Mouse (Mus musculus): Measurements from ENCODE around the gene Adm. TPM values are rescaled to one million over a fixed set of nuclear protein-coding genes. Genes with fewer than 3 reads are reported as not detected.

Adm gene
- total and polyA plus RNA-seq, 2 experiments, result 1.3 to 2.5 TPM

DNA sequence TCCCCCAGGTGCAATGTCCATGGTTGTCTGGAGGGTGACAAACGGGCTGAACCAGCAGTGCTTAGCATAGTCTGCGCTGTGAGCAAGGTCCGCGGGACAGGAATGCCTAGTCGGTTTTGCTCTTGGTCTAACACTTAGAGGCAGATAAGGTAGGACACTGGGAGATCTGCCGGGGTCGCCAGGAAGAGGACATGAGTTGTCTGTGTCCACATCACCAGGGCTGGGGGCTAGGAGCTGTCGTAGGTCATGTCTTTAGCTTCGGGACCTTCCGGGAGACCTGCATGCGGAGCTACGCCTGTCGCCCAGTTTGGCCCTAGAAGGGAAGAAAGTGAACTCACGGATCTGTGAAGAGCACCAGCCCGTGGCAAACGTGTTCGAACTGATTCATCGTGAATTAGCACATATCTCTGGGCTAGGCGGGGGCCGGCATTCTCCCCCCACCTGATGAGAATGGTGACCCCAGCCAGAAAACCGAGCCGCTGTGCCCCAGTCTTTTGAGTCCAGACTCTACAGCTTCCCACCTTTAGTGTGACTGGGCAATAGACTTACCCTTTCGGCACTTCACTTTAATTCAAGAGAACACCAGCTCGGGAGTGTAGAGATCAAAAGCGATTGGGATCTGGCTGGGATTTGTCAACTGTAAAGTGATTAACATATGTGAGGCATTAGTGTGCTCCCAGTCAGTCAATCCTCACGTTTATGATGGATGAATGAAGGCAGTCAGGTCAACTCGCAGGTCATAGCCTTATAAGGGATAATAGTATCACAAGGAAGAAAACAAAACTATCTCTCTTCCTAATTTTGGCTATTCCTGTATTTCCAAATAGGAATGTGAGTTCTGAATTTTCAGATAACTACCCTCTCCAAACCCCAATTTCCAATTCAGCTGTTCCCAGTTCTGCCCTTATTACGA is 1.0 kb upstream of the Adm start:
- Histone ChIP-seq H3K27me3 (ENCODE audit: control insufficient read depth, insufficient read depth, low read length) (no peaks in the 10 kb centered on the region), H3K4me3 (ENCODE audit: insufficient read depth, low read depth, low read length) (peak overlapping the region; percentile 51), H3K27ac (replicated peaks; ENCODE audit: insufficient read depth, low read depth, low read length) (no peak overlapping the region), H3K4me1 (ENCODE audit: control insufficient read depth, insufficient read depth, low read length) (peaks cover 19% of the 10 kb centered on the region), H3K9ac (ENCODE audit: low read depth, low read length) (peak overlapping the region; percentile 51), H3K79me2 (ENCODE audit: control insufficient read depth, insufficient read depth, low read length) (no peaks in the 10 kb centered on the region), H3K36me3 (ENCODE audit: control insufficient read depth, insufficient read depth, low read length) (no peaks in the 10 kb centered on the region)
- peak; percentile 62 for DNase-seq (ENCODE audit: extremely low read depth, low read depth, low spot score)
- WGBS, result 15% methylated on average over 28 of the region's 28 CpGs
- TF ChIP-seq CTCF (IDR thresholded peaks at IDR 0.05; ENCODE audit: low read depth, low read length), result no peak
- no peak for TF ChIP-seq POLR2A (IDR thresholded peaks at IDR 0.05; ENCODE audit: extremely low read depth, insufficient read depth, low read length)

DNA sequence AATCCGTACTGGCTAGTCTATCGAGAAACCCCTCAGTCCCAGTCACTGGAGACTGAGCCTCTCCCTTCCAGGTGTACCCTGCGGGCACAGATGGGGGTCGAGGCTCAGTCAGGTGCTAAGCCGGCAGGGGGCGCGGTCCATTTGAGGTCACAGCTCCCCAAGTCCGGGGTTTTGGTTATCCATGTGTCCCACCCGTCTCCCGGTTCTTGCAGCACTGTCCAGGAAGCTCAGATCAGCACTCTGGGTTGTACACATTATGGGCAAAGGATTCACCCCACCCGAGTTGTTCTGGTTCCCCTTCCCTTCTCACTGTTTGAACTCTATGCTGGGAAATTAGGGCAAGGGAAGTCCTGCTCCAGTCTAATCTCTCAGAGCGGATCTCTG is 370 bp upstream of the Adm start:
- H3K9ac ChIP-seq (ENCODE audit: low read depth, low read length), result no peak overlapping the region; the same call in 1 of the 2 replicates
- no peak overlapping the region for H3K27ac ChIP-seq (replicated peaks; ENCODE audit: insufficient read depth, low read depth, low read length)
- WGBS, result 5% methylated on average over 12 of the region's 12 CpGs
- H3K4me3 ChIP-seq (ENCODE audit: insufficient read depth, low read depth, low read length), result peak overlapping the region; percentile 44; the same call in 1 of the 2 replicates
- DNase-seq (ENCODE audit: extremely low read depth, low read depth, low spot score), result no peak
- H3K4me1 ChIP-seq (ENCODE audit: control insufficient read depth, insufficient read depth, low read length), result peaks cover 19% of the 10 kb centered on the region
- H3K27me3 ChIP-seq (ENCODE audit: control insufficient read depth, insufficient read depth, low read length), result no peaks in the 10 kb centered on the region
- TF ChIP-seq POLR2A (IDR thresholded peaks at IDR 0.05; ENCODE audit: extremely low read depth, insufficient read depth, low read length), result no peak
- TF ChIP-seq CTCF (IDR thresholded peaks at IDR 0.05; ENCODE audit: low read depth, low read length), result peak; percentile 38; the same call in 1 of the 2 replicates
- no peaks in the 10 kb centered on the region for H3K79me2 ChIP-seq (ENCODE audit: control insufficient read depth, insufficient read depth, low read length)
- no peaks in the 10 kb centered on the region for H3K36me3 ChIP-seq (ENCODE audit: control insufficient read depth, insufficient read depth, low read length)

DNA sequence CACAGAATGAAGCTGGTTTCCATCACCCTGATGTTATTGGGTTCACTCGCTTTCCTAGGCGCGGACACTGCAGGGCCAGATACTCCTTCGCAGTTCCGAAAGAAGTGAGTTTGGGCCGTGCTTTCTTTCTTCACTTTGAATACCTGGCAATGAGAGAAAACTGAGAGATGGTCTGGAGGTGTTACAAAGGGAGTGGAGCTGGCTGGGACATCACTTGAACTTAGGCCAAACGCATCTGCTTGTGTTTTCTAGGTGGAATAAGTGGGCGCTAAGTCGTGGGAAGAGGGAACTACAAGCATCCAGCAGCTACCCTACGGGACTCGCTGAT is 776 bp downstream of the Adm start:
- H3K9ac ChIP-seq (ENCODE audit: low read depth, low read length), result peak overlapping the region; percentile 21
- WGBS, result 2% methylated on average over 11 of the region's 11 CpGs
- TF ChIP-seq CTCF (IDR thresholded peaks at IDR 0.05; ENCODE audit: low read depth, low read length), result no peak
- H3K27ac ChIP-seq (replicated peaks; ENCODE audit: insufficient read depth, low read depth, low read length), result no peak overlapping the region
- H3K4me3 ChIP-seq (ENCODE audit: insufficient read depth, low read depth, low read length), result peak overlapping the region; percentile 44
- H3K79me2 ChIP-seq (ENCODE audit: control insufficient read depth, insufficient read depth, low read length), result no peaks in the 10 kb centered on the region
- no peaks in the 10 kb centered on the region for H3K36me3 ChIP-seq (ENCODE audit: control insufficient read depth, insufficient read depth, low read length)
- no peaks in the 10 kb centered on the region for H3K27me3 ChIP-seq (ENCODE audit: control insufficient read depth, insufficient read depth, low read length)
- peaks cover 19% of the 10 kb centered on the region for H3K4me1 ChIP-seq (ENCODE audit: control insufficient read depth, insufficient read depth, low read length)
- no peak for DNase-seq (ENCODE audit: extremely low read depth, low read depth, low spot score)

DNA sequence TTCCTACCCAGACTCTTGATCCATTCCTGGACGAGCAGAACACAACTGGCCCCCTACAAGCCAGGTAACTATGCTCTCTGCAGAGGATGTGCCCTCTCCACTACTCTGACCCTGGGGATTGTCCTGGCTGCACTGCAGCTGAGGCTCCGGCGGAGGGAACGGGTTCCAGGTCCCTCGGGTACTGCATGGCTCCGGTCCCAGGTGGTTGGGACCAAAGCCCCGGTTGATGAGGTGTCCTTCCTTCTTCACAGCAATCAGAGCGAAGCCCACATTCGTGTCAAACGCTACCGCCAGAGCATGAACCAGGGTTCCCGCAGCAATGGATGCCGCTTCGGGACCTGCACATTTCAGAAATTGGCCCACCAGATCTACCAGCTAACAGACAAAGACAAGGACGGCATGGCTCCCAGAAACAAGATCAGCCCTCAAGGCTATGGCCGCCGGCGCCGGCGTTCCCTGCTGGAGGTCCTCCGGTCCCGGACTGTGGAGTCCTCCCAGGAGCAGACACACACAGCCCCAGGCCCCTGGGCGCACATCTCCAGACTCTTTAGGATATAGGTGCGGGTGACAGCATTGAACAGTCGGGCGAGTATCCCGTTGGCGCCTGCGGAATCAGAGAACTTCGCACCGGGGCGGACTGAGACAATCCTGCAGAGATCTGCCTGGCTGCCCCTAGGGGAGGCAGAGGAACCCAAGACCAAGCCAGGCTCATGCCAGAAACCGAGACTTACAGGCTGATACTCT is 1.3 kb downstream of the Adm start:
- Histone ChIP-seq H3K9ac (ENCODE audit: low read depth, low read length) (peak overlapping the region; percentile 21), H3K4me1 (ENCODE audit: control insufficient read depth, insufficient read depth, low read length) (peaks cover 19% of the 10 kb centered on the region), H3K27me3 (ENCODE audit: control insufficient read depth, insufficient read depth, low read length) (no peaks in the 10 kb centered on the region), H3K27ac (replicated peaks; ENCODE audit: insufficient read depth, low read depth, low read length) (no peak overlapping the region), H3K79me2 (ENCODE audit: control insufficient read depth, insufficient read depth, low read length) (no peaks in the 10 kb centered on the region), H3K36me3 (ENCODE audit: control insufficient read depth, insufficient read depth, low read length) (no peaks in the 10 kb centered on the region), H3K4me3 (ENCODE audit: insufficient read depth, low read depth, low read length) (peak overlapping the region; percentile 44)
- TF ChIP-seq CTCF (IDR thresholded peaks at IDR 0.05; ENCODE audit: low read depth, low read length) (peak; percentile 38; the same call in 1 of the 2 replicates), POLR2A (IDR thresholded peaks at IDR 0.05; ENCODE audit: extremely low read depth, insufficient read depth, low read length) (no peak)
- DNase-seq (ENCODE audit: extremely low read depth, low read depth, low spot score), result no peak
- WGBS, result under 1% methylated on average over 33 of the region's 33 CpGs

DNA sequence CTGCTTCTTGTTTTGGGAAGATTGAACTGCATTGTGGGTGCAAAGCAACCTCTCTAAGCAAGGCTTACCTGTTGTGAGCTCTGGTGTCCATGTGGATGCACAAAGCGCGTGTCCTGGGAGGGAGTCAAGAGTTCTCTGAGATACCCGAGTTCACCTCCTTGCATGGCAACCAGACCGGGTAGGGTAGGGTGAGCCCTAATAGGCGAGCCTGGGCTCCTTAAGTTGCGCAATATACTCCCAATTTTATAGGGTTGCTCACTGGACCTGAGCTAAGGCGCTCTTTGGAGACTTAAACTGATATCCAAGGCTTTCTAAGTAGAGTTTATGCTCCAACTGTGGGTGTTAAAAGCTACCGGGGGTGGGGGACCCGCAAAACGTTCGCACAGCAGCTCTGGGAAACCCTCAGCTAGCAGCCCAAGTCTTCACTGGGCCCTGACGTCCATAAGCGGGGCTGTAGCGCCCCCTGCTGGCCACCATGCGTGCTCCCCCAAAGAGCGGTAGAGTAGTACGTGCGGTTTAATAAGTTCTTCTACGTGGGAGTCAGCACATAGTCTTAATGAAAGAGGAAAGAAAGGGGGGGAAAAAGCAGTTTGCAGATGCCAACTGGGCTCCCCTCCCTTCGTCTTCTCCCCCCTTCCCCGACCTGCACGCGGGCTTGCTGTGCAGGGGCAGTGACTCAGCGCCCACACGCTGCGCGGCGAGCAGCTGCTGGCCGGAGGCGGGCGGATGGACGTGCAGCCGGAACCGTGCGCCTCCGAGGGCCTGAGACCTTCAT is 2.6 kb downstream of the Adm start:
- H3K27ac ChIP-seq (replicated peaks; ENCODE audit: insufficient read depth, low read depth, low read length), result no peak overlapping the region
- H3K36me3 ChIP-seq (ENCODE audit: control insufficient read depth, insufficient read depth, low read length), result no peaks in the 10 kb centered on the region
- no peaks in the 10 kb centered on the region for H3K79me2 ChIP-seq (ENCODE audit: control insufficient read depth, insufficient read depth, low read length)
- WGBS, result 3% methylated on average over 36 of the region's 36 CpGs
- H3K27me3 ChIP-seq (ENCODE audit: control insufficient read depth, insufficient read depth, low read length), result no peaks in the 10 kb centered on the region
- peak overlapping the region; percentile 66 for H3K4me3 ChIP-seq (ENCODE audit: insufficient read depth, low read depth, low read length)
- peak; percentile 68 for DNase-seq (ENCODE audit: extremely low read depth, low read depth, low spot score)
- H3K4me1 ChIP-seq (ENCODE audit: control insufficient read depth, insufficient read depth, low read length), result peaks cover 19% of the 10 kb centered on the region
- TF ChIP-seq POLR2A (IDR thresholded peaks at IDR 0.05; ENCODE audit: extremely low read depth, insufficient read depth, low read length) (no peak), CTCF (IDR thresholded peaks at IDR 0.05; ENCODE audit: low read depth, low read length) (peak; percentile 92)
- peak overlapping the region; percentile 73 for H3K9ac ChIP-seq (ENCODE audit: low read depth, low read length)
